Mouse (Mus musculus) forebrain, embryonic 14.5 days (tissue): ENCODE results near the gene Ankrd13a. TPM values are rescaled to one million over a fixed set of nuclear protein-coding genes. Genes with fewer than 3 reads are reported as not detected.
"Not testable (repeated sequence)": the region's sequence is repeated elsewhere in the genome, so short reads cannot be mapped to it uniquely, and the experiment has no call there.

ENCODE experiments used
- ATAC-seq: fragments of 200-750 bp; cut with Nextera tagmentation; 2 replicates; pipeline ENCODE4 v1.8.0; 2017; ENCODE audit warnings: mild to moderate bottlenecking, moderate library complexity
- DNase-seq: peaks from one replicate; pipeline ENCODE4 v3.0.0-alpha.2; 2015; ENCODE audit warnings: low spot score
- H3K27ac ChIP-seq: fragments of 300-500 bp; sonication (generic); 2 replicates; pipeline ENCODE4 v1.5.1; 2014; ENCODE audit warnings: low read depth, mild to moderate bottlenecking, control low read depth, low read length, moderate library complexity
- H3K27me3 ChIP-seq: fragments of 300-500 bp; sonication (generic); replicated peaks from 2 replicates; pipeline ENCODE4 v1.6.1; 2014; ENCODE audit warnings: low read length, control low read depth, mixed read lengths; ENCODE audit not compliant: control insufficient read depth, insufficient read depth
- H3K36me3 ChIP-seq: fragments of 300-500 bp; sonication (generic); 2 replicates; pipeline ENCODE4 v1.6.1; 2014; ENCODE audit warnings: low read length, control low read depth; ENCODE audit not compliant: control insufficient read depth, insufficient read depth
- H3K4me1 ChIP-seq: fragments of 300-500 bp; sonication (generic); 2 replicates; pipeline ENCODE4 v1.6.1; 2014; ENCODE audit warnings: antibody characterized with exemption, low read length, control low read depth; ENCODE audit not compliant: control insufficient read depth, insufficient read depth
- H3K4me2 ChIP-seq: fragments of 300-500 bp; sonication (generic); 2 replicates; pipeline ENCODE4 v1.6.1; 2014; ENCODE audit warnings: mild to moderate bottlenecking, control low read depth, low read length
- H3K4me3 ChIP-seq: fragments of 300-500 bp; sonication (generic); 2 replicates; pipeline ENCODE4 v1.5.1; 2014; ENCODE audit warnings: low read depth, low read length, control low read depth
- H3K9ac ChIP-seq: fragments of 300-500 bp; sonication (generic); 2 replicates; pipeline ENCODE4 v1.6.1; 2014; ENCODE audit warnings: mild to moderate bottlenecking, low read length, control low read depth, moderate library complexity
- H3K9me3 ChIP-seq: fragments of 300-500 bp; sonication (generic); replicated peaks from 2 replicates; pipeline ENCODE4 v1.6.1; 2016; ENCODE audit warnings: low read length, control low read depth, mixed read lengths; ENCODE audit not compliant: control insufficient read depth
- WGBS: fragments of 180-500 bp; shearing (Covaris S2); extraction: QIAGEN DNeasy Blood & Tissue Kit; methylation state at CpG from one replicate; pipeline ENCODE4 v1.1.7; 2014; 5-methylcytosine and 5-hydroxymethylcytosine counted together
- polyA plus RNA-seq: library from polyadenylated mRNA; unstranded; fragments of >200 nt; fragmentation: Nextera tagmentation; extraction: Ambion mirVana; gene quantifications from 2 replicates; pipeline ENCODE4 v1.2.1, GENCODE M21; 2014

Ankrd13a gene
- polyA plus RNA-seq, 1 experiment from 2014 or later, result 25.8 TPM

DNA sequence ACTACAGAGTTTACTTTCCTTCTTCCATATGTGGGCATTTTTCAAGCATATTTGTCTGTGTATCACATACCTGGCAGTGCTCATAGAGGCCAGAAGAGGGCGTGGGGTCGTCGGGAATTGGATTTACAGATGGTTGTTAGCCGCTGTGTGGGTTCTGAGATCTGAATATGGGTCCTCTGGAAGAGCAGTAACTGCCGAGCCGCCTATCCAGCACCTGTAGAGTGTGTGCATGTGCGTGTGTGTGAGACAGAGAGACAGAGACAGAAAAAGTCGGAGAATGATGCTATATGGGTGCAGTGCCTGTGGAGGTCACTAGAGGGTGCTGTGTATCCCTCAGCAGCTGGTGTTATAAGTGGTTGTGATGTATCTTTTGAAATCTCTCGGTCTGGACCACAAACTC lies 49.7 kb downstream of the Ankrd13a start:
- WGBS, result 15% methylated on average over 9 of the region's 9 CpGs
- Histone ChIP-seq H3K9ac (no peak overlapping the region), H3K4me1 (no peaks in the 10 kb centered on the region), H3K4me3 (no peak overlapping the region), H3K9me3 (no peaks in the 10 kb centered on the region), H3K36me3 (no peaks in the 10 kb centered on the region), H3K27me3 (no peaks in the 10 kb centered on the region), H3K4me2 (peak overlapping the region; percentile 16; the same call in 1 of the 2 replicates), H3K27ac (no peak overlapping the region)
- DNase-seq, result peak; percentile 48
- no peak for ATAC-seq

GRCm38 (mm10) chr5:114825978-114826691 lies 51.7 kb downstream of the Ankrd13a start:
- H3K4me3 ChIP-seq, result peak overlapping the region; percentile 29
- DNase-seq (peak; percentile 89), ATAC-seq (peak; percentile 61)
- no peak overlapping the region for H3K27ac ChIP-seq
- H3K4me2 ChIP-seq, result peak overlapping the region; percentile 54
- no peaks in the 10 kb centered on the region for H3K36me3 ChIP-seq
- 8% methylated on average over 26 of the region's 27 CpGs for WGBS
- peak overlapping the region; percentile 48 for H3K9ac ChIP-seq
- no peaks in the 10 kb centered on the region for H3K9me3 ChIP-seq
- no peaks in the 10 kb centered on the region for H3K27me3 ChIP-seq
- H3K4me1 ChIP-seq, result no peaks in the 10 kb centered on the region

- Histone ChIP-seq H3K27ac (no peak overlapping the region), H3K9ac (no peak overlapping the region), H3K27me3 (no peaks in the 10 kb centered on the region), H3K36me3 (no peaks in the 10 kb centered on the region), H3K4me3 (no peak overlapping the region), H3K9me3 (no peaks in the 10 kb centered on the region), H3K4me2 (no peak overlapping the region), H3K4me1 (no peaks in the 10 kb centered on the region)
- no peak for DNase-seq
- 95% methylated on average over 12 of the region's 12 CpGs for WGBS
- ATAC-seq, result no peak
These were observed 53.0 kb downstream of the Ankrd13a start for GRCm38 (mm10) chr5:114827427-114827826.

GRCm38 (mm10) chr5:114829740-114830139 lies 55.3 kb downstream of the Ankrd13a start:
- Histone ChIP-seq H3K27ac (no peak overlapping the region), H3K36me3 (no peaks in the 10 kb centered on the region), H3K4me1 (no peaks in the 10 kb centered on the region), H3K9ac (no peak overlapping the region), H3K4me3 (no peak overlapping the region), H3K9me3 (no peaks in the 10 kb centered on the region), H3K4me2 (no peak overlapping the region), H3K27me3 (no peaks in the 10 kb centered on the region)
- WGBS, result 59% methylated on average over 3 of the region's 3 CpGs
- ATAC-seq, result no peak
- DNase-seq, result no peak

DNA sequence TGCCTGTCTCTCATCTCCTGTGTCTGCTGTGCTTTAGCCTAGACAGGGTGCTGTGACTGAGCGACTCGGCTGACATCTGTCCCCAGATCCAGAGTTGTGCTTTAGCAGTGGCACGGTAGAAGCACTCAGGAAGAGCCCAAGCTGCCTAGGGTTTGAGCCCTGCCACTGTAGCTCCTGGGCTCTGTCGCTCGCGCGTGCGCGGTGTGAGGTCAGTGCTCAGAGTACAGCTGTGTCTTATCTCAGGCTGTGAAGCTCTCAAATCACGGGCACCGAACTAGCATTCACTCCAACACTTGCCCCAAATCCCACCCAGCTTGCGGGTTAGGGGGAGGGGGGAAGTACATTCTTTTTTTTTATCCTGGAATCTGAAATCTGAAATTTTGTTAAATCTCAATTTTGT lies 62.4 kb downstream of the Ankrd13a start:
- 71% methylated on average over 12 of the region's 12 CpGs for WGBS
- no peaks in the 10 kb centered on the region for H3K9me3 ChIP-seq
- no peak for ATAC-seq

GRCm38 (mm10) chr5:114840481-114840880 lies 66.0 kb downstream of the Ankrd13a start:
- not testable (repeated sequence) for ATAC-seq, H3K36me3 ChIP-seq, H3K4me3 ChIP-seq, H3K9ac ChIP-seq, DNase-seq, H3K4me2 ChIP-seq, H3K27ac ChIP-seq, H3K4me1 ChIP-seq, H3K27me3 ChIP-seq, H3K9me3 ChIP-seq
- 85% methylated on average over 5 of the region's 5 CpGs for WGBS

More for the DNA sequence above, 62.4 kb downstream of the Ankrd13a start:
- no peaks in the 10 kb centered on the region; the same call in 1 of the 2 replicates for H3K4me1 ChIP-seq
- DNase-seq, result no peak
- no peaks in the 10 kb centered on the region for H3K36me3 ChIP-seq
- H3K4me3 ChIP-seq, result no peak overlapping the region
- H3K27me3 ChIP-seq, result no peaks in the 10 kb centered on the region
- H3K27ac ChIP-seq, result no peak overlapping the region
- H3K4me2 ChIP-seq, result no peak overlapping the region
- no peak overlapping the region for H3K9ac ChIP-seq

DNA sequence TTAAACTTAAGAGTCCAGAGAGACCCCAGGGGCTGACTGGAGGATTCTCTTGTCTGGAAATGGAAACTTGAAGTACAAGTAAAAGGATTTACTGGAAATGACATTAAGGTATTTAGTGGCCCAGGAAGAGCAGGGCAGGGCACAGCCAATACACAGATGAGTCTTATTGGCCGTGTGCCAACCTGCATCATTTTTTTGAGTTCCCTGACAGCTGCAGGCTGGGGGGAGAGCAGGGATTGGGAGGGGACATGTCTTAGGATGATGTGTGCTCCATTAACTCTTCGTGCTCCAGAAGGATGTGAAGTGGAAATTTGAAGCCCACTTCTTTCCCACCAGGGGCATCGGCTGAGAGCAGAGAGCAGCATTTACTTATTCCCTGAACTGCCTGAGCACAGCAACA lies 67.7 kb downstream of the Ankrd13a start:
- WGBS, result 53% methylated on average over 3 of the region's 3 CpGs
- H3K27ac ChIP-seq, H3K9me3 ChIP-seq, H3K4me3 ChIP-seq, H3K4me1 ChIP-seq, H3K27me3 ChIP-seq, H3K9ac ChIP-seq, H3K36me3 ChIP-seq, H3K4me2 ChIP-seq: not testable (repeated sequence)
- ATAC-seq (peak; percentile 62; the same call in 1 of the 2 replicates), DNase-seq (peak; percentile 63)

- WGBS, result 71% methylated on average over 5 of the region's 5 CpGs
- Histone ChIP-seq H3K27me3 (no peaks in the 10 kb centered on the region), H3K36me3 (no peaks in the 10 kb centered on the region), H3K4me2 (no peak overlapping the region), H3K4me3 (no peak overlapping the region), H3K4me1 (peaks cover 3% of the 10 kb centered on the region; the same call in 1 of the 2 replicates), H3K9ac (no peak overlapping the region), H3K9me3 (no peaks in the 10 kb centered on the region), H3K27ac (no peak overlapping the region)
- no peak for ATAC-seq
- DNase-seq, result no peak
These were observed 68.2 kb downstream of the Ankrd13a start for GRCm38 (mm10) chr5:114842674-114843073.

- H3K9ac ChIP-seq, H3K4me1 ChIP-seq, H3K36me3 ChIP-seq, H3K9me3 ChIP-seq, H3K4me3 ChIP-seq, H3K4me2 ChIP-seq, H3K27ac ChIP-seq, DNase-seq, H3K27me3 ChIP-seq, ATAC-seq: not testable (repeated sequence)
- WGBS, result 65% methylated on average over 2 of the region's 2 CpGs
These were observed 69.9 kb downstream of the Ankrd13a start for GRCm38 (mm10) chr5:114844371-114844770.
